15 mouse cellular contexts compared by ENCODE assay signal in the genomic region with DNA sequence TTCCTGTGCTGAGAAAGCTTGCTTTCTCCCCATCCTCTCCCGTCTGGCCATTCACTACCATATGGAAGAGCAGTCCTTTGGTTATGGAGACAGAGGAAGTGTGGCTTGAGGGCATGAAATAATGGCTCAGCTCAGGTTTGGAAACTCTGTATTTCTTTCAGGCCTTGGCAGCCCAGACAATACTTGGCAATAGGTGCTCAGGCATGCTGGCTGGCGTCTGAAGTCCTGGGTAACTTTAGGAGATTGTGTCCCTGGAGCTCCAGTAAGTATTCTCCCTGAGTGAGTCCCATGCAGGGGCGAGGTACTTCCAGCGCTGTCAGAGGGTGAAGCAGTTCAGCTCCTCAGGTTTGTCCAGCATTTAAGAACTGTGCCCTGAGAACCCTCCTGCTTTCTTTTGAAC. TPM values are rescaled to one million over a fixed set of nuclear protein-coding genes. Genes with fewer than 3 reads are reported as not detected.
"Had no signal": no experiment of that assay in that cellular context is flagged by ENCODE, and none has a peak within 500 bp of the region (broad histone marks: within the 10 kb centered on the region; RNA-seq: fewer than 3 reads in every experiment).

No protein-coding gene starts in this region.

- ATAC-seq: liver, postnatal 0 days; midbrain, embryonic 15.5 days had no signal

- DNase-seq: liver, postnatal 0 days; lung, embryonic 14.5 days; lung, postnatal 10 days; lung, postnatal 4 days; right cerebral cortex, postnatal 14 days; thymus, adult 2 months; thymus, postnatal 25 days; thymus, postnatal 4 days had no signal

- H3K9me3 ChIP-seq: midbrain, embryonic 10.5 days; midbrain, embryonic 12.5 days; midbrain, embryonic 15.5 days; neural tube, embryonic 12.5 days; stomach, embryonic 15.5 days had no signal

- H3K4me2 ChIP-seq: lung, embryonic 14.5 days; midbrain, embryonic 12.5 days; midbrain, embryonic 15.5 days; neural tube, embryonic 12.5 days; stomach, embryonic 15.5 days had no signal

- H3K27ac ChIP-seq: midbrain, embryonic 10.5 days; midbrain, embryonic 12.5 days; midbrain, embryonic 15.5 days; neural tube, embryonic 12.5 days; stomach, embryonic 15.5 days; stomach, postnatal 0 days had no signal

- H3K4me3 ChIP-seq: midbrain, embryonic 10.5 days; midbrain, embryonic 12.5 days; midbrain, embryonic 15.5 days; neural tube, embryonic 12.5 days; stomach, embryonic 15.5 days had no signal

- H3K9ac ChIP-seq: liver, postnatal 0 days; lung, embryonic 14.5 days; midbrain, embryonic 12.5 days; midbrain, embryonic 15.5 days; neural tube, embryonic 12.5 days; stomach, embryonic 15.5 days had no signal

- H3K36me3 ChIP-seq: midbrain, embryonic 15.5 days; stomach, embryonic 15.5 days had no signal

- H3K27me3 ChIP-seq: midbrain, embryonic 12.5 days; midbrain, embryonic 15.5 days; neural tube, embryonic 12.5 days; stomach, embryonic 15.5 days had no signal

- H3K4me1 ChIP-seq: stomach, embryonic 15.5 days had no signal

RNA-seq across cellular contexts. Expression of a gene that starts 27.9 kb away (rescaled TPM):
- total RNA-seq: monocyte, adult 5-6 weeks had no signal
